Mouse (Mus musculus) cerebellum, adult 2 months (tissue): ENCODE results near the gene Igfbp5.
A peak's percentile ranks its signal among the peaks of the same experiment; 100 is the strongest.

Source experiments
- CTCF ChIP-seq: fragments of 200-500 bp; IDR thresholded peaks from 2 replicates; pipeline ENCODE4 v1.5.1; 2011; ENCODE audit warnings: low read depth, mild to moderate bottlenecking, control low read depth, low read length, moderate library complexity, borderline replicate concordance; ENCODE audit not compliant: insufficient read depth
- POLR2A ChIP-seq: fragments of 200-500 bp; IDR thresholded peaks from 2 replicates; pipeline ENCODE4 v1.6.1; 2011; ENCODE audit warnings: low read length, control low read depth, borderline replicate concordance; ENCODE audit not compliant: insufficient read depth

GRCm38 (mm10) chr1:72879319-72879634 is 4.6 kb upstream of the Igfbp5 start:
- TF ChIP-seq CTCF (peak; percentile 13; the same call in 1 of the 2 replicates), POLR2A (no peak)
